Mouse (Mus musculus) myocyte (in vitro differentiated cells): ENCODE results near the gene Col2a1.

Source experiments
- CEBPB ChIP-seq: IDR thresholded peaks from 2 replicates; pipeline ENCODE4 v1.6.1; 2011; ENCODE audit warnings: mild to moderate bottlenecking, moderate library complexity; ENCODE audit not compliant: poor library complexity, insufficient read depth, severe bottlenecking
- E2F4 ChIP-seq: IDR thresholded peaks from one replicate; pipeline ENCODE4 v1.6.1; 2011; ENCODE audit warnings: mild to moderate bottlenecking, control low read depth, moderate library complexity; ENCODE audit not compliant: insufficient read depth
- MAX ChIP-seq: IDR thresholded peaks from one replicate; pipeline ENCODE4 v1.6.1; 2011; ENCODE audit warnings: low read depth, mild to moderate bottlenecking, control low read depth
- MYOD1 ChIP-seq, 3 experiments: IDR thresholded peaks; one replicate each; pipeline ENCODE4 v1.6.1; 2011; ENCODE audit warnings: control low read depth in 2 of 3, low read depth in 2 of 3, mild to moderate bottlenecking in 2 of 3, moderate library complexity in 1 of 3; ENCODE audit not compliant: insufficient read length in 2 of 3, control insufficient read depth in 1 of 3
- MYOG ChIP-seq, 3 experiments: IDR thresholded peaks; one replicate each; pipeline ENCODE4 v1.6.1; 2011; ENCODE audit warnings: control low read depth in 2 of 3, low read depth in 2 of 3, mild to moderate bottlenecking in 2 of 3; ENCODE audit not compliant: insufficient read length in 2 of 3, control insufficient read depth in 1 of 3, insufficient read depth in 1 of 3
- POLR2A ChIP-seq: IDR thresholded peaks from one replicate; pipeline ENCODE4 v1.6.1; 2011; ENCODE audit warnings: low read depth, mild to moderate bottlenecking, control low read depth, moderate library complexity; ENCODE audit not compliant: insufficient read length
- POLR2AphosphoS2 ChIP-seq: IDR thresholded peaks from one replicate; pipeline ENCODE4 v1.6.1; 2011; ENCODE audit warnings: low read depth, control low read depth; ENCODE audit not compliant: insufficient read length
- REST ChIP-seq: IDR thresholded peaks from one replicate; pipeline ENCODE4 v1.6.1; 2011; ENCODE audit warnings: mild to moderate bottlenecking, control low read depth, moderate library complexity; ENCODE audit not compliant: insufficient read depth, insufficient read length
- SRF ChIP-seq: IDR thresholded peaks from one replicate; pipeline ENCODE4 v1.6.1; 2011; ENCODE audit warnings: low read depth; ENCODE audit not compliant: control insufficient read depth, insufficient read length
- TCF12 ChIP-seq: IDR thresholded peaks from one replicate; pipeline ENCODE4 v1.6.1; 2011; ENCODE audit warnings: mild to moderate bottlenecking, control low read depth; ENCODE audit not compliant: poor library complexity, insufficient read depth, severe bottlenecking
- TCF3 ChIP-seq: IDR thresholded peaks from one replicate; pipeline ENCODE4 v1.6.1; 2011; ENCODE audit warnings: low read depth, control low read depth; ENCODE audit not compliant: insufficient read length
- USF1 ChIP-seq: IDR thresholded peaks from one replicate; pipeline ENCODE4 v1.6.1; 2011; ENCODE audit warnings: low read depth, mild to moderate bottlenecking, control low read depth, moderate library complexity

GRCm38 (mm10) chr15:98017925-98018324, 13.4 kb upstream of the Col2a1 start:
- no peak for TF ChIP-seq POLR2A
- TF ChIP-seq MAX = no peak
- no peak for TF ChIP-seq MYOD1 (IDR thresholded peaks at IDR 0.05; ENCODE audit: control insufficient read depth in 1 of 3, insufficient read length in 2 of 3, low read depth in 2 of 3)
- TF ChIP-seq CEBPB = no peak
- no peak for TF ChIP-seq USF1
- no peak for TF ChIP-seq REST
- TF ChIP-seq E2F4 = no peak
- TF ChIP-seq TCF12 = no peak
- TF ChIP-seq POLR2AphosphoS2 = no peak
- TF ChIP-seq MYOG (IDR thresholded peaks at IDR 0.05; ENCODE audit: control insufficient read depth in 1 of 3, insufficient read depth in 1 of 3, insufficient read length in 2 of 3, low read depth in 2 of 3) = no peak
- no peak for TF ChIP-seq SRF
- no peak for TF ChIP-seq TCF3
